Mouse (Mus musculus): Measurements from ENCODE around the gene Cmip.

Gene Cmip

DNA sequence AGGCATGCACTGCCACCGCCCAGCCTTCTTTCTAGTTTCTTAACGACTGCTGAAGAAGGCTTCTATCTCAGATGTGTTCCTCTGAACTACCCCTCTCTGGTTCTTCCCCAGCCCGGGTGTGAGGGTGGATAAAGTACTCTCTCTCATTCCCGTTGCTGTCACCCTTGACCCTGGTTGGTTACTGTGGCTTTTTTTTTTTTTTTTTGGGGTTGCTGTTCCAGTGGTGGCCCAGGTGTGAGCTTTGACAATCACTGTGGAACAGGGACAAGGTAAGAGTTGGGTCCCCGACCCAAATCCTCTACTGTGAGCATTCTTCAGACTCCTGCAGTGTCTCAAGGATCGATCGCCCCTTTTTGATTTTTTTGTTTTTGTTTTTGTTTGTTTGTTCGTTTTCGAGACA, 214.8 kb downstream of the Cmip start:
- DNase-seq: no peak

DNA sequence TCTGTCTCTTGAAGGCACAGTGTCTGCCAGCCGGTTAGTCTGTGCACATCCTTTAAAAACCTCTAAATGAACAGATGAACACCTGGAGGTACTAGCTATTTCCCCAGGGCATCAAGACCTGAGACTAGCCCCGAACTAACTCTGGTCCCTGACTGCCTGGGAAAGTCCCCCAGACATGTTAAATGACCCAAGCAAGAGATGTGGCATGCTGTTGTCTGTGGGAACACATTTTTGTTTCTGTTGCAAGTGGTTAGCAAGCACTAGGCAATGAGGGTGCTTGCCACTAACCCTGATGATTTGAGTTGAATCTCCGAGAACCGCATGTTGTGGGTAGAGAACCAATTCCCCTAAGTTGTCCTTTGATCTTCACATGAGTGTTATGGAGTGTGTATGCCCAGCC, 215.5 kb downstream of the Cmip start:
- DNase-seq: no peak

DNA sequence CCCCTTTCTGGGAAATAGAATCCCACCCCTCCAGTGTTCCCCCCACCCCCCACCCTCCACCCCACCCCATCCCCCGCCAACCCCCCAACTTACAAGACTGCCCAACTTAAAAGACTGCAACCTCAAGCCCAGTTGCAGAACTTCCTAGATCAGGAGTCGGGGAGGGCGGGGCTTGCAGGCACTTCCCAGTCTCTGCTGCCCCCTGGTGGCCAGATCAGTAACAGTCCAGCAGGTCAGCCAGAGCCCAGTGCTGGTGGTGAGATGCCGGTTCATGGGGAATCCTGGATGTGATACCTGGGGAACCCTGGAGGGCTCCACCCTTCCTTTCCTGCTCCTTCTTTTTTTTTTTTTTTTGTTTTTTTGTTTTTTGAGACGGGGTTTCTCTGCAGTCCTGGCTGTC, 218.1 kb downstream of the Cmip start:
- peak; percentile 83 to 94 for DNase-seq

DNA sequence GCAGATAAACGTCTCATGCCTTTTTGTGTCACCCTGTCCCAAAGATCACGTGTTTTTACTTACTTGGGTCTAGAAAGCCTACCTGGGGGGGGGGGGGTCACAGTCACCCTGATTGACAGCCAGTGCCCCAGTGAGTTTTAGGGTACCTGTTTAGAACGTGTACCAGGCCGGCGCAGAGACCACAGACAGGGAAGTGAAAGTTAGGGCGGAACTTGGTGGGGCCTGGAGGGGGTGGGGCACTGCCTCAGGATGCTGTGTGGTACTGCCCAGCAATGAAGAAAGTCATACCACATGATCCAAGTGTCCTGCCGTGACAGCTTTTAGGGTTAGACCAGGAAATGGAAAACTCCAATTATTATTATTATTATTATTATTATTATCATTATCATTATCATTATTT, 219.0 kb downstream of the Cmip start:
- DNase-seq: no peak

DNA sequence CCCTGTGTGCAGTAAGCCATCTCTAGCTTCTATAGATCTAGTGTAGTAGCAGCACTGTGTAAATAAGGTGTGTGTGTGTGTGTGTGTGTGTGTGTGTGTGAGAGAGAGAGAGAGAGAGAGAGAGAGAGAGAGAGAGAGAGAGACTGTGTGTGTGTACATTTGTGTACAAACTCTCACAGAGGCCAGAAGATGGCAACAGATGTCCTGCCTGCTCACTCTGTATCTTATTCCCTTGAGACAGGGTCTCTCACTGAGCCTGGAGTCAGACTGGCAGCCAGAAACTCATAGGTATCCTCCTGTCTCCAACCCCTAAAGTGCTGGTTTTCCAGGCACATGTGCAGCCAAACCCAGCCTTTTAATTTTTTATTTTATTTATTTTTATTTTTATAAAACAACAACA, 221.2 kb downstream of the Cmip start:
- no peak for DNase-seq

DNA sequence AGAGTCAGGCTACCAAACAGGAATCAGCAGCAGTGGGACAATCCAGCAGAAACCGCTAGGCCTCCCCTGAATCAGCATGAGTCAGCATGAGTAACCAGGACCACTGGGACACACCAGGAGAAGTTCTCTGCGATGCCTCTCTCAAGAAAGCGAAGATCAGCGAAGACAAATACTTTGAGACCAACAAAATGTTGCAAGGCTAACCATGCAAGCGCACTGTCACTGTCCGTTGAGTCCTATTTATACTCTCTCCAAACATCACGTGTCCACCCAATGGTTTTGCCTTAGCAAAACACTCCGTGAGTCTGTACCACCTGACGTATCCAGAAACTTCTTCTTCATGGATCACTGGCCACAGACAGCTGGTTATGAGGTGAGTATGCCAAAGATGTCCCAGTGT, 223.1 kb downstream of the Cmip start:
- no peak for DNase-seq

DNA sequence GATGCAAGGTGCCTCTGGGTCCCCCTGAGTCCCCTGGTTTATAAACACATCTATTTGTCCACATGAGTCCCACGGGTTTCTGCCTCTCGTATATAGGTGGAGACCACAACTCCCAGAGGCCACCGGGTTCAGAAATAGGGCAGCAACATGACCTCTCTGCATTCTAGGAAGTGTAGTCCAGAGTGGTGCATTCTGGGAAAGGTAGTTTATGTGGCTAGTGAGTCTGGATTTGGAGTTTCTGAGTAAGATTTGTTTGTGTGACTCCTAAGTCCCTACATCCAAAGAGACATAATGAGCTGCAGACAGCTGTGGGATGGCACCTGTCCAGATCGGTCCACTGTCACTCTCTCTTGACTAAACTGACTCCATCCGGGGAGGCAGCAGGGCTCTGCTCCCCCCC, 223.7 kb downstream of the Cmip start:
- DNase-seq: no peak

DNA sequence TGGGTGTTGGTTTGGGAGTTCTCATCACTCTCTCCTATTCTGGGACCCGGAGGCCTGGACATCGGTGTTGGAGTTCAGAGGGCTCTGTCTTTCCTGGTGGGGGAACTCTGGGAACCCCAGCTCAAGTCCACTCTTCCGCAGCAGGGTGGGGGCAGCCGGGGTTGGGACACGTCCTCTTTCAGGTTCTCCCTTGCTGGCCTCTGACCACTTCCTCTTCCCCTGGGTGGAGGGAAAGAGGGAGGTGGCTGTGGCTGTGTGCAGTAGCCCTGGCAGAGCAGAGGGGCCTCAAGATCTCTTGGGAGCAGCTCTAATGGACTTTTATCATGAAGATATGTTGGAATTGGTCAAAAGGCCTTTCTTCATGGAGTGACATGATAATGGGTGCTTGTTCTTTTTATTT, 225.0 kb downstream of the Cmip start:
- DNase-seq: no peak

DNA sequence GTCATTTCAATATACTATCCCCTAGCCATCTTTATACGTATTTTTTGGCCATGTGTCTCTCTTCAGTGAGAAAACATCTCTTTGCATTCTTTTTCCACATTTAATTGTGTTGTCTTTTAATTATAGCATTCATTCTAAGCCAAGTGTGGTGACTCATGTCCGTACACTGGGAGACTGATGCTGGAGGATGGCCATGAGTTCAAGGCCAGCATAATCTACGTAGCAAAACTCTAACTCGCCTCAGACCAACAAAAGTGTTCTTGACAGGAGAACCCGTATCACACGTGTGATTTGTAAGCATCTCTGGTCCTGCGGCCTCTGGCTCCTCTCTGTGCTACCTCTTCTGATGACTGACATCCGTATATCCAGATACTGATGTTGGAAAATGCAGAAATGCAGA, 227.9 kb downstream of the Cmip start:
- DNase-seq: no peak

DNA sequence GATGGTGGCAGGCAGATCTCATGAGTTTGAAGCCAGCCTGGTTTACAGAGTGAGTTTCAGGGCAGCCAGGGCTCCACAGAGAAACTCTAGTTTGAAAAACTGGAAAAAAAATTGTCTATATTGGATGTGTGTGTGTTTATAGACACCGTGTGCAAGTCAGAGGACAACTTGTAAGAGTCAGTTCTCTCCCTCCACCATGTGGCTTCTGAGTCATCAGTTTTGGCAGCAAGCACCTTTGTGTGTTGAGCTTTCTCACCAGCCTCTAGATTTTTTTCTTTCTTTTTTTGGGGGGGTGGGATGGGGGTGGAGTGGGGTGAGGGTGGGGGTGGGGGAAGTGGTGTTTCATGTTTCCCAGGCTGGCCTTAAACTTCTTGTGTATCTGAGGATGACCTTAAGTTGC, 228.5 kb downstream of the Cmip start:
- DNase-seq: no peak

DNA sequence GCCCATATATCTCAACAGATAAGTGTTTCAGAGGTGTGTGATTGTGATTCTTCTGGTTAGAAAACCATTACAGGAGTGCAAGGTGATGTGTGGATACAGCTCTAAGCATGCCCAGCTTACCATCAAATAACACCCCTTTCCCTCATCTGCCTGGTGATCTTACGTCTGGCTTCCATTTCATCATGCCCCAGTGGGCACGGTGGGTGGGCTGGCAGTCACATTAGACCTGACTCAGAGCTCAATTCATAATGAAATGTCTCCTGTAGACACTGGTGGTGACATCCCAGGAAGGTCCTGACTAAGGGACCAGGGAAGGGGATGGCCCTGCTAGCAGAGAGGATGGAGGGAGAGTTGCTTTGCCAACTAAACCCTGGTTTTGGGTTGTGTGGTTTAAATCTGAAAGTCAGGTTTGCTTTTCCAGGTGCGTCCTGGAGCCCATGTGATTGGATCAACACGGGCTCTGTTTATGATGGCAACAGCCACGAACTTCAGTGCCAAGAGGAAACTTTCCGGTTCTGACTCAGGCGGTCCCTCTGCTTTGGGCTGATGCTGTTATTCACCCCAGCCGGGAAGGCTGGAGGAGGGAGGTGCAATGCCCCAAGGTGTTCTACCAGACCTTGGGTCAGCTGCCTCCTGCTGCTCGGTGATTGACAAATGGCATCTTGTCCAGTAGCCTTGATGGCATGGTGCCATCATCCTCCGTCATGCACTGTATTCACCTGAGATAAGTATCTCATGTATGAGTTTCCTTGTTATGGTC, 231.6 kb downstream of the Cmip start:
- DNase-seq: no peak

DNA sequence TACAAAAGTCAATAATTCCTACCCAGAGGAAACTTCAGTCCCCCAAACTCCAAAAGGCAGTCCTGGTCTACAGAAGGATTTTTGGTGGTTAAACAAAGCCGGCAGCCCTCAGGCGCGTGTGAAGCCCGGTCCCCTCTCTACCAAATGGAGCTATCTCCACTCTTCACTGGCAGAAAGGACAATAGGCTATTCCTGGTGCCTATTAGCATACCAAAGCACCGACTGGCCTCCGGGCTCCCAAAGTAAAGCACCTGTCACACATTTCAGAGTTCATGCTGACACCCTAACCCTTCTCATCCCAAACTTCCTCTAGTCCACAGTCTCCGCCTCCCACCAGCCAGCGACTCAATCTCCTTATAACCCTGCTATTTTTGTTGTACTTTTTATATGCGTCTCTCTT, 236.7 kb downstream of the Cmip start:
- no peak for DNase-seq

DNA sequence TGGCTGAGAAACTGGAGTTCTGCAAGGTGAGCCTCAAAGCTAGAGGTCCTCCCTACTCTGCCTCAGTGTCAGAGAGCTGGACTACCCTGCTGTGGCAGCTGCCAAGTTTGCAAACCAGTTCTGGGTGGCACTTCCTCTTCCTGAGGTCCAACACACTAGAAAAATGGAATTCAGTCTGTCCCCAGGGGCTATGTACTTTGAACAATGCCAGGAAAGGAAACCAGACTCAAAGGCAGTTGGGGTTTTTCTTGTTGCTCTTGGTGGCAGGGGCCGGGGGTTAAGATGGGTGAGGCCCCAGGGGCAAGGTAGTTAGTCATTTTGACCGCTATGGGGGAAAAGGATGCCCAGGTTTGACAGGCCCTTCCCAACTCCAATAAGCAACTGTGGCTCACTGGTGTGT, 238.0 kb downstream of the Cmip start:
- DNase-seq: peak in 1 of 2 experiments; percentile 15

DNA sequence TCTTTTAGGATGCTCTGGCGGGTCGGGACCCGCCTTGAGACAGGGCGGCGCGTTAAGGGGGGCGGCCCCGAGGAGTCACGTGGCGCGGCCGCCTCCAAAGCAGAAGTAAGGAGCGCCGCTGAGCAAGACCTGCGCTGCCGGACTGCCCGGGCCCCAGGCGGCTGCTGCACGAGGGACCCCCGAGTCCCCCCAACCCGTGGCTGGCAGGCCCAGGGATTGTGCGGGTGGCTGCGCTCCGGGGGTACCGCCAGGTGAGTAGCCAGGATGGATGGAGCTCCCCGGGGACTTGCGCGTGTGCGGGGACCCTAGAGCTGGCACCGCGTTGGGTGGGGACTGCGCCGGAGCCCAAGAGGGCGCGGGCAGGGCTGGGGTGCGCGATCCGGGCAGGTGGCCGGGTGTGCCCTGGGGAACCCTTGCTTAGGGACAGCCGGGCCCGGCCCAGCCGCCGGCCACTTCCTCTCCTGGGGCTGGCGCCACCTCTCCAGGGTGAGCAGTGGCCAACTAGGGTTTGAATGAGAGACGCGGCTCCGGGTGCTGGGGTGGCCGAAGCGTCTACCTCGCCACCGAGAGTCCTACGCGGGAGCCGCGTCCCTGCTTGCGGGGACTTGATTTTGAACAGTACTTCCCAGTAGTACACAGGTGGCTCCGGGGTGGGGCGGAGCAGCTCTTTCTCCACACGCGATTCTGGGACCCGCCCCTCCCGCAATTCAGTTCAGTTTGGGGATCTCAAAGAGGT, 241.5 kb downstream of the Cmip start, which contains the start of gene Plcg2:
Plcg2 (plus strand) TSS at position 113 of the 736 bp plus-strand sequence.
- peak in 1 of 2 experiments; percentile 32 for DNase-seq

DNA sequence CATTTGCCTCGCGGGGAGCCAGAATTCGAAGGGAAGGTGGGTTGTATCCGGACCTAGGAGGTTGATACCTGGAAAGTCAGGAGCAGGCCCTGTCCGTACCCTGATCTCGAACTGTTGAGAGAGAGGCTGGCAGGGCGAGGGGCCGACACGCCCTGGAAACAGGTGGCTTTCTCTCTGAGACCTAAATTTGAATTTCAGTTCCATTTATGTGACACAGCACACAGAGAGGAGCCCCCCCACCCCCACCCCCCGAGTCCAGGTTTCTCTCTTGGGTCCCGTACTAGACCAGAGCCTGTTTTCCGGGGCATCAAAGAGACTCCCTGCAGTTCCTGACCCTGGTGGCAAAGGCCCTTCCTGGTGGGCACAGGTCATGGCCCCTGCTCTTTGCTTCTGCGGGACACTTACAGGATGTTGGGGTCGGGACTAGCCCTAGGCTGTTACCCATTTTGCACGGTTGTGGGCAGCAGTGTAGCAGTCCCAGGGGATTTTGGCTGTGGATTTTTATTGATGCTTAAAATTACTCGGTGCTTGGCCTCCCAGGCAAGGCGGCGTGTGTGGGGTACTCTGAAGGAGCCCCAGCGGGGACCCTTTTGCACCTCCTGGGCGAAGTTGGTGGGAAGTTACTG, 242.2 kb downstream of the Cmip start:
- no peak for DNase-seq

DNA sequence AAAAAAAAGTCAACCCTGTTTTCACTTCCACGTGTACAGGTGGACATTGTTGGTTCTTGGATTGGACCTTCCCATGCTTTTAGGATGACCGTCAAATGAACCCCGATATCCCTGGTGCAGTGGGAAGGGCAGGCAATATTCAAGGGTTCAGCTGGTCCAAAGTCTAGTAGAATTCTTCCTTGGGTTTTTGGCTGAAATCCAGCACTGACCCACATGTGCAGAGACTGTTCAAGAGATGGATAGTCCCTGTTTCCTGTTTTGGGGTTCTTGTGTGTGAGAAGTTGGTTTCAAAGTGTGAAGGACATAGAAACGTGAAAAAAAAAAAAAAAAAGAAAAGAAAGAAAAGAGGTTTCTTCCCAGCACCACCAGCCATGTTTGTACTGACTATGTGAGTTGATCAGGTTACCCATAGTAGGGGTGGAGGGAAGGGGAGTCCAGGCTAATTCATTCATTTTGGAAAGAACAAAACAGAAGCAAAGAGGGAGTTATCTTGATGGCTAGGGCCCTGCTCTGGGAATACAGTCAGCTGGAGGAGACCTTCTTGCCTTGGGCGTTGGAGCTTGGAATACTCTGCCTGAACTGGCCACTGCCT, 243.5 kb downstream of the Cmip start:
- DNase-seq: no peak

DNA sequence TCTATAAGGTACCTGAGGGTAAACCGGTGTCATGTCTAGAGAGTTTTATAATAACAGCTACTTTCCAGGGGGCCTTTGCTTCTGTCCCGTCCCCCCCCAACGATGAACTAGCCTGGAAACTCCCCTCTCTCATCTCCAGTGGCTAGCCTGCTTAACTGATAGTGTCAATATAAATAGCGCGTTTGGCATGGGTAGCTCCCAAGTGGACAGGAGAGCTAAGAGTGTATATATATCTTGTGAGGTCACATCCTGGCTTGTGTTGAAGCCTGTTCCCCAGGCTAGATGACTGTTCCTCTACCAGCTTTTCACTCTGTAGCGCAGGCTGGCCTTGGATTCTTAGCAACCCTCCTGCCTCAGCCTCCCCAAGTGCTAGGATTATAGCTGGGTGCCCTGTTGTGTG, 244.5 kb downstream of the Cmip start:
- DNase-seq: no peak

DNA sequence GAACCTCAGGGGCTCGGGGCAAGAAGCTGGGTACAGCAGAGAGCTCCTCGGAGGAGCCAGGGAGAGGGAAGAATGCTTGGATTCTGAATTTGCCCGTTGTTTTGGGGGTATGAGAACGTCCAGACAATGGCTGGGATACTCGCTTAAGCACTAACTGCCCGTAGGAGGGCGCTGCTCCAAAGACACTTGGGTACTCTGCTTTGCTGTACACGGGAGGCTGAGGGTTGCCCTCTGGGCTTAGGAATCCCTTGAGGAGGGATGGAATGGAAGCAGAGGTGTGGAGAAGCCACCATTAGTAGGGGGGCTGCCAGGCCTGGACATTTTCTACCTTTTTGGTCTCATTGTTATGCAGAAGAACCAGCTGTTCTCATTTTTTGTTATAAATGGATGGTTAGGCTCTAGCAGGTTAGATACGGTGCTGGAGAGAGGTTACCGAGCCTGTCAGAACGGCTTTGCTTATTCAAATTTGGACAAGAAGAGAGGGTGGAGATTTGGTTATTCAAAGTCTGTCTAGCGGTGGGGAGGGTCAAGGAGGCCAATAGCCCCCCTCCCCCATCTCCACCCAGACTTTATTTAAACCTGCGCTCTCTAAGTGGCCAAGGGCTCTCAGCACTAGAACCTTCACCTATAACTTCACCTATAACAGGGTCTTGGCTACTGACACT, 246.7 kb downstream of the Cmip start:
- DNase-seq: no peak

DNA sequence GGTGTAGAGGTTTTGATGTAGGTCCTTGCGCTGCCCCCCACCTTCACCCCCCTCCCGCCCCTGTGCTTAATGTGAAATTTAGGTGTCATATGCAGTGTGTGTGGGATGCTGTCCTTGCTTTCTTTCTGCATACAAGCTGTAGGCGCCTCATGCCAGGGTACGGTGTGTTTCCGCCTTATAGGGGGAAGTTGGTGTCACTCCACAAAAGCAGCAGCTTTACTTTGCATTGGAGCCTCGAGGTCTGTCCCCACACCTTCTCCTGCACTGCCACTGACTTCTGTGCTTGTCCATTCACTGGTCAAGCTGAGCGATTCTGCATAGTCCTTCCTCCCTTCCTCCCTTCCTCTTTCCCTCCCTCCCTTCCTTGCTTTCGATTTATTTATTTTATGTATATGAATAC, 250.8 kb downstream of the Cmip start:
- DNase-seq: no peak

Data from kidney, adult 8-10 months (tissue).